In the genomic region with DNA sequence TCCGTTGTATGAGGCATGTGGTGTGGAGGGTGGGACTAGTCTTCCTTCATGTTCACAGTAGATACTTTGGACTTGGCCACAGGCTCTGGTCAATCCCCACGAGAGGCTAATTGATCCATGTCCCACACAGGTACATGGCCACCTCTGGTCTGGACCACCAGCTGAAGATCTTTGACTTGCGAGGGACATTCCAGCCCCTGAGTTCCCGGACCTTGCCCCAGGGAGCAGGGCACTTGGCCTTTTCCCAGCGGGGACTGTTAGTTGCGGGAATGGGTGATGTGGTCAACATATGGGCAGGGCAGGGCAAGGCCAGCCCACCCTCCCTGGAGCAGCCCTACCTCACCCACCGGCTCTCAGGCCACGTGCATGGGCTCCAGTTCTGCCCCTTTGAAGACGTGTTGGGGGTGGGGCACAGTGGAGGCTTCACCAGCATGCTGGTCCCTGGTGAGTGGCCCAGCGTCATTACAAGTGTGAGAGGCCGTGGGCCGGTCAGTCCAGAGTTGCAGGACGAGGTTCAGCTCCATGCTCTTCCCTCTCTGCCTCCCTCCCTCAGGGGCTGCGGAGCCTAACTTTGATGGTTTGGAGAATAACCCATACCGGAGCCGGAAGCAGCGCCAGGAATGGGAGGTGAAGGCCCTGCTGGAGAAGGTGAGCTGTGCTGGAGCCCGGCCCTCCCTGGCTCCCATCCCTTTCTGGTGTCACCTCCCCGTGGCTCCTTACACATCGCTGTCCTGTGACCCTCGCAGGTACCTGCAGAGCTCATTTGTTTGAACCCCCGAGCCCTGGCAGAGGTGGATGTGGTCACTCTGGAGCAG, we compare ENCODE assay signal across 14 mouse cellular contexts. TPM values are rescaled to one million over a fixed set of nuclear protein-coding genes. Genes with fewer than 3 reads are reported as not detected.
DNase-seq lines count a peak whose midpoint lies in the region; TF ChIP-seq lines count a peak whose summit lies in the region.
"Had no signal": no experiment of that assay in that cellular context is flagged by ENCODE, and none has a peak within 500 bp of the region (broad histone marks: within the 10 kb centered on the region; RNA-seq: fewer than 3 reads in every experiment).

No protein-coding gene starts in this region.

- TF ChIP-seq CTCF in spleen, adult 2 months (IDR thresholded peaks at IDR 0.05; ENCODE audit: extremely low read depth, insufficient read depth, insufficient read length, insufficient replicate concordance) = no peak
- TF ChIP-seq CTCF in small intestine, adult 2 months (IDR thresholded peaks at IDR 0.05; ENCODE audit: extremely low read depth, insufficient read length, insufficient replicate concordance, low read depth, low read length) = no peak

- no peaks in the 10 kb centered on the region for H3K9me3 ChIP-seq in embryonic facial prominence, embryonic 10.5 days
- H3K9me3 ChIP-seq: neural tube, embryonic 13.5 days had no signal

- TF ChIP-seq POLR2A in spleen, adult 2 months (IDR thresholded peaks at IDR 0.05; ENCODE audit: low read depth, low read length) = no peak
- no peak for TF ChIP-seq POLR2A in small intestine, adult 2 months (IDR thresholded peaks at IDR 0.05; ENCODE audit: low read depth, low read length)

- H3K36me3 ChIP-seq in spleen, adult 2 months (ENCODE audit: control insufficient read depth, insufficient read depth, low read length) = peaks cover 27% of the 10 kb centered on the region
- H3K36me3 ChIP-seq in embryonic facial prominence, embryonic 10.5 days (replicated peaks) = peaks cover 93% of the 10 kb centered on the region
- peaks cover 13% of the 10 kb centered on the region for H3K36me3 ChIP-seq in small intestine, adult 2 months (ENCODE audit: control insufficient read depth, insufficient read depth, low read length)

- no peak overlapping the region for H3K4me3 ChIP-seq in spleen, adult 2 months (ENCODE audit: extremely low read depth, insufficient read depth, insufficient read length)
- H3K4me3 ChIP-seq in embryonic facial prominence, embryonic 10.5 days = peak overlapping the region; percentile 25; the same call in 1 of the 2 replicates
- H3K4me3 ChIP-seq in small intestine, adult 2 months (ENCODE audit: low read depth, low read length) = peak overlapping the region; percentile 50
- H3K4me3 ChIP-seq: neural tube, embryonic 13.5 days had no signal

- DNase-seq in kidney, postnatal 10 days = peak; percentile 20
- DNase-seq in kidney, postnatal 36 days = no peak
- DNase-seq in spleen, adult 2 months (ENCODE audit: low read depth in 1 of 2, low spot score in 2 of 2) = no peak
- DNase-seq in spleen, postnatal 14 days (ENCODE audit: low spot score in 2 of 2) = no peak
- DNase-seq in embryonic facial prominence, embryonic 10.5 days (ENCODE audit: low spot score) = peak; percentile 8
- no peak for DNase-seq in spleen, adult 12 weeks (ENCODE audit: low spot score)
- DNase-seq: cerebellum, postnatal 36 days; heart, postnatal 4 days; kidney, adult 2 months; lung, postnatal 10 days; right cerebral cortex, postnatal 25 days had no signal

- WGBS in spleen, adult 2 months = 86% methylated on average over 22 of the region's 22 CpGs
- WGBS in embryonic facial prominence, embryonic 10.5 days = 89% methylated on average over 22 of the region's 22 CpGs
- 62% methylated on average over 22 of the region's 22 CpGs for WGBS in small intestine, adult 2 months

- peaks cover 21% of the 10 kb centered on the region for H3K4me1 ChIP-seq in spleen, adult 2 months (ENCODE audit: control insufficient read depth, insufficient read depth, insufficient read length)
- H3K4me1 ChIP-seq in embryonic facial prominence, embryonic 10.5 days = peaks cover 37% of the 10 kb centered on the region
- H3K4me1 ChIP-seq in small intestine, adult 2 months (ENCODE audit: control insufficient read depth, insufficient read depth, insufficient read length, low read length) = peaks cover 33% of the 10 kb centered on the region

- peak overlapping the region; percentile 78 for H3K27ac ChIP-seq in spleen, adult 2 months (ENCODE audit: insufficient read depth, low read length)
- H3K27ac ChIP-seq in embryonic facial prominence, embryonic 10.5 days (replicated peaks) = no peak overlapping the region
- H3K27ac ChIP-seq in small intestine, adult 2 months (ENCODE audit: insufficient read depth, low read depth, low read length) = peak overlapping the region; percentile 85; the same call in 1 of the 2 replicates
- H3K27ac ChIP-seq: liver, embryonic 14.5 days; neural tube, embryonic 13.5 days had no signal

- H3K27me3 ChIP-seq in spleen, adult 2 months (ENCODE audit: control insufficient read depth, insufficient read depth, low read length) = no peaks in the 10 kb centered on the region
- no peaks in the 10 kb centered on the region for H3K27me3 ChIP-seq in embryonic facial prominence, embryonic 10.5 days (replicated peaks; ENCODE audit: low read depth, poor library complexity, severe bottlenecking)
- H3K27me3 ChIP-seq in small intestine, adult 2 months (ENCODE audit: control insufficient read depth, insufficient read depth, low read length) = no peaks in the 10 kb centered on the region
- H3K27me3 ChIP-seq: neural tube, embryonic 13.5 days had no signal

RNA-seq across cellular contexts. Expression of a gene that starts 3.0 kb away (rescaled TPM):
- polyA plus RNA-seq in spleen, adult 2 months (2012; rRNA removed) = 18.9 and 20.6 TPM in 2 replicates
- 3.6 and 4.5 TPM in 2 replicates for polyA plus RNA-seq in embryonic facial prominence, embryonic 10.5 days (2016; fragmentation: Nextera tagmentation; extraction: Ambion mirVana)
- 14.8 and 24.6 TPM in 2 replicates for polyA plus RNA-seq in small intestine, adult 2 months (2012; rRNA removed)

RNA-seq across cellular contexts. Expression of a gene that starts 7.3 kb away (rescaled TPM):
- 58.0 and 73.2 TPM in 2 replicates for polyA plus RNA-seq in spleen, adult 2 months (2012; rRNA removed)
- polyA plus RNA-seq in embryonic facial prominence, embryonic 10.5 days (2016; fragmentation: Nextera tagmentation; extraction: Ambion mirVana) = 48.2 and 51.5 TPM in 2 replicates
- 28.4 and 52.3 TPM in 2 replicates for polyA plus RNA-seq in small intestine, adult 2 months (2012; rRNA removed)

RNA-seq across cellular contexts. Expression of a gene that starts 7.5 kb away (rescaled TPM):
- polyA plus RNA-seq in spleen, adult 2 months (2012; rRNA removed) = 476 and 550 TPM in 2 replicates
- polyA plus RNA-seq in embryonic facial prominence, embryonic 10.5 days (2016; fragmentation: Nextera tagmentation; extraction: Ambion mirVana) = 1,569 and 1,593 TPM in 2 replicates
- 509 and 766 TPM in 2 replicates for polyA plus RNA-seq in small intestine, adult 2 months (2012; rRNA removed)

RNA-seq across cellular contexts. Expression of a gene that starts 7.8 kb away (rescaled TPM):
- 20.5 and 26.7 TPM in 2 replicates for polyA plus RNA-seq in spleen, adult 2 months (2012; rRNA removed)
- 62.1 and 66.0 TPM in 2 replicates for polyA plus RNA-seq in embryonic facial prominence, embryonic 10.5 days (2016; fragmentation: Nextera tagmentation; extraction: Ambion mirVana)
- 10.0 and 12.4 TPM in 2 replicates for polyA plus RNA-seq in small intestine, adult 2 months (2012; rRNA removed)

RNA-seq across cellular contexts. Expression of a gene that starts 8.2 kb away (rescaled TPM):
- 13.8 and 16.0 TPM in 2 replicates for polyA plus RNA-seq in spleen, adult 2 months (2012; rRNA removed)
- polyA plus RNA-seq in embryonic facial prominence, embryonic 10.5 days (2016; fragmentation: Nextera tagmentation; extraction: Ambion mirVana) = 233 and 235 TPM in 2 replicates
- polyA plus RNA-seq in small intestine, adult 2 months (2012; rRNA removed) = 9.3 and 19.4 TPM in 2 replicates

Comparison
In these comparisons a context has a peak if more than half of its experiments do, and no peak if none do; other contexts are left out.
1. DNase-seq: peak in kidney, postnatal 10 days (single experiment) and embryonic facial prominence, embryonic 10.5 days (single experiment); none in kidney, postnatal 36 days (0 of 2), spleen, adult 2 months (0 of 2), spleen, postnatal 14 days (0 of 2) and spleen, adult 12 weeks (single experiment).